Mouse (Mus musculus) midbrain, embryonic 11.5 days (tissue): ENCODE results near the gene Agl. TPM values are rescaled to one million over a fixed set of nuclear protein-coding genes. Genes with fewer than 3 reads are reported as not detected.
"Not testable (repeated sequence)": the region's sequence is repeated elsewhere in the genome, so short reads cannot be mapped to it uniquely, and the experiment has no call there.

Source experiments
- ATAC-seq: fragments of 200-750 bp; cut with Nextera tagmentation; 2 replicates; pipeline ENCODE4 v1.8.0; 2017; ENCODE audit warnings: moderate TSS enrichment, moderate library complexity; ENCODE audit not compliant: low FRiP score
- DNase-seq: peaks from one replicate; pipeline ENCODE4 v3.0.0; 2015; ENCODE audit warnings: low spot score; ENCODE audit errors: missing footprints
- H3K27ac ChIP-seq: fragments of 300-500 bp; sonication (generic); 2 replicates; pipeline ENCODE4 v1.5.1; 2014; ENCODE audit warnings: low read depth, low read length
- H3K27me3 ChIP-seq: fragments of 300-500 bp; sonication (generic); 2 replicates; pipeline ENCODE4 v1.6.1; 2014; ENCODE audit warnings: mild to moderate bottlenecking, low read length, moderate library complexity, mixed read lengths; ENCODE audit not compliant: control insufficient read depth, insufficient read depth
- H3K36me3 ChIP-seq: fragments of 300-500 bp; sonication (generic); 2 replicates; pipeline ENCODE4 v1.6.1; 2014; ENCODE audit warnings: mild to moderate bottlenecking, low read length, moderate library complexity, mixed read lengths; ENCODE audit not compliant: control insufficient read depth, insufficient read depth
- H3K4me1 ChIP-seq: fragments of 300-500 bp; sonication (generic); 2 replicates; pipeline ENCODE4 v1.6.1; 2014; ENCODE audit warnings: low read length; ENCODE audit not compliant: control insufficient read depth, insufficient read depth
- H3K4me2 ChIP-seq: fragments of 300-500 bp; sonication (generic); 2 replicates; pipeline ENCODE4 v1.6.1; 2014; ENCODE audit warnings: mild to moderate bottlenecking, moderate library complexity
- H3K4me3 ChIP-seq: fragments of 300-500 bp; sonication (generic); 2 replicates; pipeline ENCODE4 v1.5.1; 2014; ENCODE audit warnings: low read depth, low read length
- H3K9ac ChIP-seq: fragments of 300-500 bp; sonication (generic); 2 replicates; pipeline ENCODE4 v1.6.1; 2014; ENCODE audit warnings: low read length
- H3K9me3 ChIP-seq: fragments of 300-500 bp; sonication (generic); 2 replicates; pipeline ENCODE4 v1.6.1; 2016; ENCODE audit warnings: low read length; ENCODE audit not compliant: control insufficient read depth
- WGBS: fragments of 180-500 bp; shearing (Covaris S2); extraction: QIAGEN DNeasy Blood & Tissue Kit; methylation state at CpG from one replicate; pipeline ENCODE4 v1.1.7; 2014; 5-methylcytosine and 5-hydroxymethylcytosine counted together
- polyA plus RNA-seq: library from polyadenylated mRNA; unstranded; fragments of >200 nt; fragmentation: Nextera tagmentation; extraction: Ambion mirVana; gene quantifications from 2 replicates; pipeline ENCODE4 v1.2.1, GENCODE M21; 2014

Agl gene
- polyA plus RNA-seq, 1 experiment from 2014 or later: 14.1 TPM

DNA sequence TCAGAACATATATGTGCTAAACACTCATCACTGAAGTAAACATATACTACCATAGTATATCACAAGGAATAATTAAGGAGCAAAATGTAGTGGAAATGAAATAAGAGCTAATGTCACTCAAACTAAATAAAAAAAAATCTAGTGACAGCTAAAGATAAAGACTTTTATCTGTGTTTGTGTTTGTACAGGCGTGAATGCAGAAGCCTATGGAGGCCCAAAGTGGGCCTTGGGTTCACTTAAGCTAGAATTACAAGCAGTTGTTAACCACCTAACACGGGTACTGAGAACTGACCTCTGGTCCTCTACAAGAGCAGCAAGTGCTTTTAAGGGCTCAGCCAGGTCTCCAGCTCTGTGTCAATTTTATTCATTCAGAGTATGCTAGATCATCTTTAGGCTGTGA lies 31.0 kb downstream of the Agl start:
- Histone ChIP-seq H3K36me3 (peaks cover 3% of the 10 kb centered on the region; the same call in 1 of the 2 replicates), H3K4me1 (no peaks in the 10 kb centered on the region), H3K4me3 (no peak overlapping the region), H3K9ac (no peak overlapping the region), H3K4me2 (no peak overlapping the region), H3K27ac (no peak overlapping the region), H3K27me3 (no peaks in the 10 kb centered on the region), H3K9me3 (no peaks in the 10 kb centered on the region)
- ATAC-seq (no peak), DNase-seq (no peak)
- 88% methylated on average over 2 of the region's 2 CpGs for WGBS

- ATAC-seq: no peak
- Histone ChIP-seq H3K4me3 (no peak overlapping the region), H3K36me3 (no peaks in the 10 kb centered on the region), H3K9ac (no peak overlapping the region), H3K4me1 (no peaks in the 10 kb centered on the region), H3K9me3 (no peaks in the 10 kb centered on the region), H3K4me2 (no peak overlapping the region), H3K27me3 (no peaks in the 10 kb centered on the region), H3K27ac (no peak overlapping the region)
- no peak for DNase-seq
- 88% methylated on average over 12 of the region's 12 CpGs for WGBS
These were observed 34.1 kb downstream of the Agl start for GRCm38 (mm10) chr3:116773836-116774235.

GRCm38 (mm10) chr3:116771597-116771996 lies 36.4 kb downstream of the Agl start:
- Histone ChIP-seq H3K4me2 (no peak overlapping the region), H3K27ac (no peak overlapping the region), H3K4me3 (no peak overlapping the region), H3K36me3 (no peaks in the 10 kb centered on the region), H3K4me1 (no peaks in the 10 kb centered on the region), H3K9ac (no peak overlapping the region), H3K27me3 (no peaks in the 10 kb centered on the region), H3K9me3 (no peaks in the 10 kb centered on the region)
- ATAC-seq (no peak), DNase-seq (no peak)
- WGBS: 79% methylated on average over 2 of the region's 2 CpGs

- not testable (repeated sequence) for H3K4me3 ChIP-seq, H3K9me3 ChIP-seq, H3K36me3 ChIP-seq, ATAC-seq, H3K9ac ChIP-seq, H3K4me2 ChIP-seq, H3K27me3 ChIP-seq, H3K4me1 ChIP-seq, H3K27ac ChIP-seq, DNase-seq
- 84% methylated on average over 7 of the region's 7 CpGs for WGBS
These were observed 41.0 kb downstream of the Agl start for GRCm38 (mm10) chr3:116766963-116767362.

DNA sequence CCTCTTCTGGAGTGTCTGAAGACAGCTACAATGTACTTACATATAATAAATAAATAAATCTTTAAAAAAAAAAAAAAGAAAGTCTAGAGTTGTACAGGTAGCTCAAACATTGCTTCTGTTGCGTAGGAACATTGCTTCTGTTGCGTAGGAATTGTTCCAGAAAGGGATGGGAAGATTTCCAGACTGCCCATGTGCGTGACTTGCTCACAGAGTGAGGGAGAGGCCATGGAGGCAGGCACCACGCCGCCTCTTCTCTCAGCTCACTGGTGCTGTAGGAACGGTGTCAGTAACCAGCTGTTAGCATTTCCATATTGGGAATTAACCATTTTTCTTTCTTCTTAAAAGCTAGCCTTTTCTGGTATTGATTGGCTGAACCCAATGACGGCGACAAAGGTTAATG lies 55.1 kb downstream of the Agl start:
- Histone ChIP-seq H3K27ac (no peak overlapping the region), H3K4me2 (no peak overlapping the region), H3K4me1 (no peaks in the 10 kb centered on the region), H3K9ac (no peak overlapping the region), H3K36me3 (no peaks in the 10 kb centered on the region), H3K4me3 (no peak overlapping the region), H3K27me3 (no peaks in the 10 kb centered on the region), H3K9me3 (no peaks in the 10 kb centered on the region)
- ATAC-seq: no peak
- 93% methylated on average over 8 of the region's 8 CpGs for WGBS
- no peak for DNase-seq

DNA sequence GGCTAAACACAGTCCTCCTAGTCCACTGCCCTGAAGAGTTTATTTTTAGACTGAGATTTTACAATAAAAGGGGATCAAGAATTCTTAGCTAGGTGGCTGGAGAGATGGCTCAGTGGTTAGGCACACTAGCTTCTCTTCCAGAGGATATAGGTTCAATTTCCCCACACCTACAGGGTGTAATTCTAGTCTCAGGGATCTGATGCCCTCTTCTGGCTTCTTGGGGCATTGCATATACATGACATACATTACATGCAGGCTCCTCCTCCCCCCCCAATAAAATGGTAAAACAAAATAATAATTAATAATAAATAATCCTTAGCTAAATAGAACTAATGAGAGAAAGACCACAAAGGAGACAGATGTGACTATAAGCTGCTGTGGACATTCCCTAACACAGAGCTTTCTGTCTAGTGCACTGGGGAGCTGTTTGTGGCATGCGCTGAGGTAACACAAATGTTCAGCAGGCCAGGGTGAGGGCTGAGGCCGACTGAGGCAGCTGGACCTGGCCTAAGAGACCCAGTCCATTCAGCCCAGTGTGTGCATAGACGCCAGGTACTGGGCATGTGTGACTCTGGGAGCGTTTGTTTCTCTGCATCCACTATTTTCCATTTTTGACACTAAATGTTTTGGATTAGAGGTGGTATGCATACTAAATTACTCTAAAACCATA lies 56.6 kb downstream of the Agl start:
- peak; percentile 54; the same call in 1 of the 2 replicates for ATAC-seq
- Histone ChIP-seq H3K4me3 (no peak overlapping the region), H3K36me3 (no peaks in the 10 kb centered on the region), H3K9ac (no peak overlapping the region), H3K4me2 (no peak overlapping the region), H3K27me3 (no peaks in the 10 kb centered on the region), H3K9me3 (no peaks in the 10 kb centered on the region), H3K4me1 (no peaks in the 10 kb centered on the region), H3K27ac (no peak overlapping the region)
- 81% methylated on average over 4 of the region's 4 CpGs for WGBS
- DNase-seq: peak; percentile 89

DNA sequence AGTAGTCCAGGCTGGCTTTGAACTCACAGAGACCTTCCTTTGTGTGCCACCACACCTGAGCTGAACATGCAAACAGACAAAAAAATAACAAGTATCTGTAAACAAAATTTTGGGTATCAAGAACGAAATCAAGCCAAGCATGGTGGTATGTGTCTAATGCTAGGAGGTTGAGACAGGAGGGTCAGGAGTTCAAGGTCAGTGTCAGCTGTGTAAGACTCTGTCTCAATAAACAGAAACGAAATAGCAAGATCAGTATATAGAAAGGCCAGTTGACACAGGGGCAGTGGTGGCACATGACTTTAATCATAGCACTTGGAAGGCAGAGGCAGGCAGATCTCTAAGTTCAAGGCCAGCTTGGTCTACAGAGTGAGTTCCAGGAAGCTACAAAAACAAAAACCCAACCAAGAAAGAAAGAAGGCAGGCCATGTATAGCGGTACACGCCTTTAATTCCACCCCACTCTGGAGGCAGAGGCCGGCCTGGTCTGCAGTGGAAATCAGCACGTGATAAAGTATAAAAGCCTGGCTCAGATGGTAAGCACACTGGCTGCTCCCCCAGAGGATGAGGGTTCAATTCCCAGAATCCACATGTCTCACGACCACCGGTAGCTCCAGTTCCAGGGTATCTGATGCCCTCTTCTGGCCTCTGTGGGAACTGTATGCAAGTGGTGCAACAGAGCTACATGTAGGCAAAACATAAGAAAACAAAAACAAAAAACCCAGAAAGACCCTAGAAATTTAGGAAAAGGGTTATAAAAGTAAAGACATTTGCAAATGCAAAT lies 59.4 kb downstream of the Agl start:
- 0 out of 2 replicates have a peak, but pooled peaks have one; percentile 56 for ATAC-seq
- Histone ChIP-seq H3K27me3 (no peaks in the 10 kb centered on the region), H3K4me1 (no peaks in the 10 kb centered on the region), H3K9ac (no peak overlapping the region), H3K4me3 (no peak overlapping the region), H3K36me3 (no peaks in the 10 kb centered on the region), H3K27ac (no peak overlapping the region), H3K4me2 (no peak overlapping the region), H3K9me3 (no peaks in the 10 kb centered on the region)
- DNase-seq: peak; percentile 89
- WGBS: 58% methylated on average over 8 of the region's 8 CpGs

DNA sequence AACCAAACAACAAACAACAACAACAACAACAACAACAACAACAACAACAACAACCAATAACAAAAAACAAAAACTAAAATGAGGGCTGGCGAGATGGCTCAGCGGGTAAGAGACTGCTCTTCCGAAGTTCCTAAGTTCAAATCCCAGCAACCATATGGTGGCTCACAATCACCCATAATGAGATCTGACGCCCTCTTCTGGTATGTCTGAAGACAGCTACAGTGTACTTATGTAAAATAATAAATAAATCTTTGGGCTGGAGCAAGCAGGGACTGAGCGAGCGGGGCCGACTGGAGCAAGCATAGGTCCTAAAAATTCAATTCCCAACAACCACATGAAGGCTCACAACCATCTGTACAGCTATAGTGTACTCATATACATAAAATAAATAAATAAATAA lies 60.3 kb downstream of the Agl start:
- H3K9me3 ChIP-seq, H3K27ac ChIP-seq, H3K4me3 ChIP-seq, H3K27me3 ChIP-seq, H3K4me2 ChIP-seq, ATAC-seq, H3K36me3 ChIP-seq, DNase-seq, H3K4me1 ChIP-seq, H3K9ac ChIP-seq: not testable (repeated sequence)
- 90% methylated on average over 7 of the region's 7 CpGs for WGBS

DNA sequence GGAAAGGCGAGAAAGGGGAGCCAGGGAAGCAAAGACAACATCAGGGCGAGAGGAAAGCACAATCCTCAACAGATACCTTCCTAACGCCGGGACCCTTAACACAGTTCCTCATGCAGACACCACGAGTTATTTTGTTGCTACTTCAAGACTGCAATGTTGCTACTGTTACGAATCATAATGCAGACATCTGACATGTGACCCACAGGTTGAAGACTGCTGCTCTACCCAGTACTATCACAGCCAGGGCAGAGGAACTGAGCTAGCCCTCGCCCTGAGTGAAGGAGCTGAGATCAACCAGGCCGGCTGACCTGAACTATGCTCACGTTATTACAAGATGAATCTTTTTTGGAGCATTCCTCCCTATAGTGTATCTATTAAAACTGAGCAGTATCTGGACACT lies 67.0 kb downstream of the Agl start:
- DNase-seq (no peak), ATAC-seq (no peak)
- H3K9me3 ChIP-seq: no peaks in the 10 kb centered on the region
- H3K4me1 ChIP-seq: no peaks in the 10 kb centered on the region
- WGBS: 84% methylated on average over 9 of the region's 9 CpGs
- H3K27me3 ChIP-seq: no peaks in the 10 kb centered on the region
- H3K4me3 ChIP-seq: no peak overlapping the region
- H3K9ac ChIP-seq: no peak overlapping the region
- no peak overlapping the region for H3K27ac ChIP-seq
- H3K4me2 ChIP-seq: no peak overlapping the region
- H3K36me3 ChIP-seq: no peaks in the 10 kb centered on the region
